Mouse (Mus musculus) ES-Bruce4 (cell line): ENCODE results near the gene G6pc. TPM values are rescaled to one million over a fixed set of nuclear protein-coding genes. Genes with fewer than 3 reads are reported as not detected.
"Not testable (repeated sequence)": the region's sequence is repeated elsewhere in the genome, so short reads cannot be mapped to it uniquely, and the experiment has no call there.

ENCODE experiments used
- H3K27ac ChIP-seq: 2 replicates; pipeline ENCODE4 v1.5.1; 2012; ENCODE audit warnings: low read length, inconsistent platforms; ENCODE audit not compliant: insufficient read depth
- H3K27me3 ChIP-seq: 2 replicates; pipeline ENCODE4 v1.6.1; 2012; ENCODE audit warnings: mild to moderate bottlenecking, low read length, inconsistent platforms; ENCODE audit not compliant: control insufficient read depth, poor library complexity, insufficient read depth, severe bottlenecking
- H3K36me3 ChIP-seq: 2 replicates; pipeline ENCODE4 v1.6.1; 2012; ENCODE audit warnings: inconsistent platforms, mild to moderate bottlenecking, low read length, moderate library complexity; ENCODE audit not compliant: control insufficient read depth, poor library complexity, insufficient read depth, severe bottlenecking
- H3K4me1 ChIP-seq: one replicate; pipeline ENCODE4 v1.8.1; 2011; ENCODE audit warnings: low read length; ENCODE audit not compliant: control insufficient read depth, insufficient read depth
- H3K4me3 ChIP-seq: 2 replicates; pipeline ENCODE4 v1.5.1; 2011; ENCODE audit warnings: low read depth, mild to moderate bottlenecking, low read length
- H3K9ac ChIP-seq: 2 replicates; pipeline ENCODE4 v1.6.1; 2012; ENCODE audit warnings: low read depth, mild to moderate bottlenecking, inconsistent platforms; ENCODE audit not compliant: poor library complexity, severe bottlenecking
- H3K9me3 ChIP-seq: replicated peaks from 2 replicates; pipeline ENCODE4 v1.6.1; 2012; ENCODE audit warnings: mild to moderate bottlenecking, low read length, inconsistent platforms; ENCODE audit not compliant: control insufficient read depth, poor library complexity, insufficient read depth, severe bottlenecking
- CTCF ChIP-seq: IDR thresholded peaks from one replicate; pipeline ENCODE4 v1.8.1; 2011; ENCODE audit warnings: low read depth, low read length
- EP300 ChIP-seq: IDR thresholded peaks from 2 replicates; pipeline ENCODE4 v1.6.1; 2011; ENCODE audit warnings: low read depth, low read length; ENCODE audit not compliant: insufficient read depth
- POLR2A ChIP-seq: IDR thresholded peaks from one replicate; pipeline ENCODE4 v1.8.1; 2011; ENCODE audit warnings: low read length; ENCODE audit not compliant: insufficient read depth
- polyA plus RNA-seq: library from polyadenylated mRNA; stranded (reverse); fragments of >200 nt; gene quantifications from 2 replicates; pipeline ENCODE4 v1.2.4, GENCODE M21; 2011; ENCODE audit warnings: low read depth; ENCODE audit not compliant: missing spikeins, insufficient read depth, insufficient read length

Gene G6pc
- polyA plus RNA-seq = not detected in 2 replicates

DNA sequence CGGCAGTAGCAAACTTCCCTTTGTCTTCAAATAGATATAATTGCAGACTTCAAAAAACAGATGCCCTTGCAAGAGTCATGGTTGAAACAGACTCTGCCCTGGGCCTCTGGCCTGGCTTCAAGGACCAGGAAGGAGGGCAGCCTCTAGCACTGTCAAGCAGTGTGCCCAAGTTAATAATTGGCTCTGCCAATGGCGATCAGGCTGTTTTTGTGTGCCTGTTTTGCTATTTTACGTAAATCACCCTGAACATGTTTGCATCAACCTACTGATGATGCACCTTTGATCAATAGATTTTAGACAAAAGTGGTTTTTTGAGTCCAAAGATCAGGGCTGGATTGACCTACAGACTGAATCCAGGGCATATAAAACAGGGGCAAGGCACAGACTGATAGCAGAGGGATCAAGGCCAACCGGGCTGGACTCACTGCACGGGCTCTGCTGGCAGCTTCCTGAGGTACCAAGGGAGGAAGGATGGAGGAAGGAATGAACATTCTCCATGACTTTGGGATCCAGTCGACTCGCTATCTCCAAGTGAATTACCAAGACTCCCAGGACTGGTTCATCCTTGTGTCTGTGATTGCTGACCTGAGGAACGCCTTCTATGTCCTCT, at the start of gene G6pc:
TSS of gene G6pc (plus strand) at position 236 of the 610 bp plus-strand sequence.
- no peak within 1 kb of the TSS for H3K27ac ChIP-seq
- no peak within 1 kb of the TSS for H3K9ac ChIP-seq
- H3K9me3 ChIP-seq = no peaks in the 10 kb centered on the region
- no peaks in the 10 kb centered on the region for H3K36me3 ChIP-seq
- H3K4me3 ChIP-seq = no peak within 1 kb of the TSS
- H3K4me1 ChIP-seq = no peaks in the 10 kb centered on the region
- no peak for TF ChIP-seq CTCF
- no peak for TF ChIP-seq EP300
- TF ChIP-seq POLR2A = no peak
- H3K27me3 ChIP-seq = no peaks in the 10 kb centered on the region

DNA sequence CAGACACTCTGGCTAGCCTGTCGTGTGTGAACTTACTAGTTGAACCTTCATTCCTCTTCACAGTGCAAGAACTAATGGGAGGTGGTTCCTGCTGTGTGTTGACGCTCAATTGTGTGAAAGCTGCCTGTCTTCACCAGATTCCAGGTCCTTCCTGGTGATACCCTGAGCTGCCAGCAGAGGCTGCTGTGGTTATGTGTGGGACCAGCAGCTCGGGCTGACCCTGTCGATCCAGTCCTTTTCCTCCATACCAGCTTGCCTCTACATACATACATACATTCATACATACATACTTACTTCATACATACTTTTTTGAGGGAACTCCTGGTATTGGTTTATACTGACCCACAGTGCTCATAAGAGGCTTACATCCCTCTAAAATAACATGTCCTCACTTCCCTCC, 43.8 kb upstream of the G6pc start:
- no peak overlapping the region for H3K4me3 ChIP-seq
- no peaks in the 10 kb centered on the region for H3K9me3 ChIP-seq
- peaks cover 2% of the 10 kb centered on the region for H3K4me1 ChIP-seq
- no peak overlapping the region for H3K27ac ChIP-seq
- no peaks in the 10 kb centered on the region for H3K27me3 ChIP-seq
- peak; percentile 98 for TF ChIP-seq CTCF
- TF ChIP-seq POLR2A = no peak
- 0 out of 2 replicates have a peak, but pooled peaks have one; percentile 46 for TF ChIP-seq EP300
- H3K9ac ChIP-seq = no peak overlapping the region
- H3K36me3 ChIP-seq = peaks cover 62% of the 10 kb centered on the region

DNA sequence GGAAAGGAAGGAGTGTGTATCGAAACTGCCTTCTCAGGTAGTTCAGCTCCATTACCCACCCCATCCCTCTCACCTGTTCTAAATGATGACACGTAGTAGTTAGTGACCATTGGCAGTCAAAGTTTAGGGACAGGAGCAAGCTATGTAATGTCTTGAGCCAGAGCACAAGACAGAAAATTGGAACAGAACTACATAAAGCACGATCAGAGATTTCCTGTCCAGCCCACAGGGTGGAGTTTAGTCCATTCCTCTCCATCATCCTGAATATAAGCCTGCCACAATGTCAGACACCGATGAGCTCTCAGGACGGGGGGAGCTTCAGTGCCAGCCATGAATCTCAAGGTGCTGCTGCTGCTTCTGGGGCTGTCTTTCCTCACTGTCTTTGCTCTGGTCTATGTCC, 42.6 kb upstream of the G6pc start, which contains the start of gene Aoc2:
TSS of gene Aoc2 (plus strand) at position 301 of the 400 bp plus-strand sequence.
- no peak within 1 kb of the TSS for H3K9ac ChIP-seq
- no peak within 1 kb of the TSS for H3K4me3 ChIP-seq
- peaks cover 2% of the 10 kb centered on the region for H3K4me1 ChIP-seq
- no peaks in the 10 kb centered on the region for H3K9me3 ChIP-seq
- peaks cover 51% of the 10 kb centered on the region for H3K36me3 ChIP-seq
- H3K27ac ChIP-seq = no peak within 1 kb of the TSS
- TF ChIP-seq CTCF (no peak), POLR2A (no peak), EP300 (no peak)
- no peaks in the 10 kb centered on the region for H3K27me3 ChIP-seq

DNA sequence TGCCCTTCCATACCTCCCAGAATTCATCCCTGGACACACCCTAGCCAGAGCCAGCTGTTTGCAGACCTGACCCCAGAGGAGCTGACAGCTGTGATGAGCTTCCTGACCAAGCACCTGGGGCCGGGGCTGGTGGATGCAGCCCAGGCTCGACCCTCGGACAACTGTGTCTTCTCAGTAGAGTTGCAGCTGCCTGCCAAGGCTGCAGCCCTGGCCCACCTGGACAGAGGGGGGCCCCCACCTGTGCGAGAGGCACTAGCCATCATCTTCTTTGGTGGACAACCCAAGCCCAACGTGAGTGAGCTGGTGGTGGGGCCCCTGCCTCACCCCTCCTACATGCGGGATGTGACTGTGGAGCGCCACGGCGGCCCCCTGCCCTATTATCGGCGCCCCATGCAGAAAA, 42.2 kb upstream of the G6pc start:
- H3K4me3 ChIP-seq, H3K4me1 ChIP-seq, H3K27me3 ChIP-seq, H3K9me3 ChIP-seq, H3K9ac ChIP-seq, H3K27ac ChIP-seq: not testable (repeated sequence)
- peaks cover 46% of the 10 kb centered on the region for H3K36me3 ChIP-seq

GRCm38 (mm10) chr11:101326147-101326546, 41.2 kb upstream of the G6pc start:
- TF ChIP-seq POLR2A (no peak), CTCF (no peak), EP300 (no peak)
- H3K9ac ChIP-seq = no peak overlapping the region
- peaks cover 6% of the 10 kb centered on the region for H3K4me1 ChIP-seq
- no peaks in the 10 kb centered on the region for H3K9me3 ChIP-seq
- peaks cover 37% of the 10 kb centered on the region for H3K36me3 ChIP-seq
- H3K4me3 ChIP-seq = no peak overlapping the region
- H3K27ac ChIP-seq = no peak overlapping the region
- no peaks in the 10 kb centered on the region for H3K27me3 ChIP-seq

DNA sequence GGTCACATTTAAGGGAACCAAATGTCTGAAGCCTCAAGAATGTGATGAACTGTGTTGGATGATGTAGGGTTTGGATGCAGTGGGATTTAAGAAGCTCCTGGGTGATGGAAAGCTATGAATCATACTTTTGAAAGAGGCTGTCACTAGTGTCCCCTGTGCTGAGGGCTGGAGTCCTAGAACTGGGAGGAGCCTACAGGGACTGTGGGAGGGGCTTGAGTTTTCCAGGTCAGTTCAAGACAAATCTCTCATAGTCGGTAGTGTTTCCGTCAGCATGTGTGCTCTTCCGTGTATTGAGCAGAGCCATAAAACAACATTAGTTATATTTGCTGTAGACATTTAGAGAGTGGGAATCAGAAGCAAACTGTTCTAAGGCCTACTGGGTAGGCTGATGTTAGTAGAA, 40.0 kb upstream of the G6pc start:
- no peaks in the 10 kb centered on the region for H3K27me3 ChIP-seq
- peaks cover 6% of the 10 kb centered on the region for H3K4me1 ChIP-seq
- TF ChIP-seq POLR2A (no peak), CTCF (no peak), EP300 (no peak)
- H3K9me3 ChIP-seq = no peaks in the 10 kb centered on the region
- no peak overlapping the region for H3K9ac ChIP-seq
- H3K4me3 ChIP-seq = no peak overlapping the region
- H3K27ac ChIP-seq = no peak overlapping the region
- H3K36me3 ChIP-seq = peaks cover 25% of the 10 kb centered on the region
